Mouse (Mus musculus) megakaryocyte progenitor cell, adult 5-6 weeks (primary cell): ENCODE data around the gene Bud13. TPM values are rescaled to one million over a fixed set of nuclear protein-coding genes. Genes with fewer than 3 reads are reported as not detected.
"Not testable (repeated sequence)": the region's sequence is repeated elsewhere in the genome, so short reads cannot be mapped to it uniquely, and the experiment has no call there.

ENCODE experiments used
- ATAC-seq: replicated peaks from 2 replicates; pipeline ENCODE4 v1.8.0; 2016; ENCODE audit warnings: mild to moderate bottlenecking, moderate TSS enrichment, inconsistent platforms; ENCODE audit not compliant: poor library complexity
- total RNA-seq, 2 experiments: library from RNA; stranded (forward) in 1 of 2; stranded (reverse) in 1 of 2; fragments of 157-497, 149-512 nt in 1 of 2; fragments of 200-1000 nt in 1 of 2; gene quantifications; 2 replicates each; pipeline versions ENCODE4 v1.2.3 to v1.2.4; 2015 to 2017

Bud13 gene
- total RNA-seq, 2 experiments from 2014 or later, result 13.3 to 17.6 TPM

- no peak for ATAC-seq
Observed at GRCm38 (mm10) chr9:46298381-46298780, 15.6 kb downstream of the Bud13 start.

GRCm38 (mm10) chr9:46302142-46302541 is 19.3 kb downstream of the Bud13 start:
- ATAC-seq, result peak; percentile 86

GRCm38 (mm10) chr9:46309121-46309520 is 26.3 kb downstream of the Bud13 start:
- ATAC-seq, result no peak

GRCm38 (mm10) chr9:46314507-46314906 is 31.7 kb downstream of the Bud13 start:
- peak; percentile 98 for ATAC-seq

- no peak for ATAC-seq
Observed at GRCm38 (mm10) chr9:46314921-46315320, 32.1 kb downstream of the Bud13 start.

GRCm38 (mm10) chr9:46315807-46316365 is 33.1 kb downstream of the Bud13 start:
- no peak for ATAC-seq

GRCm38 (mm10) chr9:46316388-46316787 is 33.6 kb downstream of the Bud13 start:
- no peak for ATAC-seq

GRCm38 (mm10) chr9:46316909-46317308 is 34.1 kb downstream of the Bud13 start:
- no peak for ATAC-seq

GRCm38 (mm10) chr9:46317957-46318356 is 35.1 kb downstream of the Bud13 start:
- no peak for ATAC-seq

GRCm38 (mm10) chr9:46319886-46320285 is 37.1 kb downstream of the Bud13 start, which contains the start of gene 4931429L15Rik:
TSS of gene 4931429L15Rik (minus strand) at chr9:46319986.
- ATAC-seq, result not testable (repeated sequence)

- no peak for ATAC-seq
Observed at GRCm38 (mm10) chr9:46320461-46320860, 37.7 kb downstream of the Bud13 start.

GRCm38 (mm10) chr9:46326694-46327405 is 44.0 kb downstream of the Bud13 start:
- ATAC-seq, result no peak

GRCm38 (mm10) chr9:46327706-46328571 is 45.1 kb downstream of the Bud13 start:
- ATAC-seq, result peak; percentile 52

GRCm38 (mm10) chr9:46328572-46329249 is 45.9 kb downstream of the Bud13 start:
- no peak for ATAC-seq

GRCm38 (mm10) chr9:46329250-46329648 is 46.4 kb downstream of the Bud13 start:
- no peak for ATAC-seq

GRCm38 (mm10) chr9:46329801-46330585 is 47.2 kb downstream of the Bud13 start:
- ATAC-seq, result no peak

- ATAC-seq, result no peak
Observed at GRCm38 (mm10) chr9:46330586-46330895, 47.7 kb downstream of the Bud13 start.

- ATAC-seq, result no peak
Observed at GRCm38 (mm10) chr9:46331301-46331700, 48.5 kb downstream of the Bud13 start.

- ATAC-seq, result no peak
Observed at GRCm38 (mm10) chr9:46334471-46335025, 51.7 kb downstream of the Bud13 start.

GRCm38 (mm10) chr9:46335461-46335995 is 52.7 kb downstream of the Bud13 start:
- no peak for ATAC-seq
